Mouse (Mus musculus): ENCODE data around the gene Tti1. TPM values are rescaled to one million over a fixed set of nuclear protein-coding genes. Genes with fewer than 3 reads are reported as not detected.
"Not testable (repeated sequence)": the region's sequence is repeated elsewhere in the genome, so short reads cannot be mapped to it uniquely, and the experiment has no call there.

Tti1 gene
- 10 to 100 TPM; 22.3 to 26.4 TPM for polyA plus RNA-seq (2017; shearing (Covaris generic))

DNA sequence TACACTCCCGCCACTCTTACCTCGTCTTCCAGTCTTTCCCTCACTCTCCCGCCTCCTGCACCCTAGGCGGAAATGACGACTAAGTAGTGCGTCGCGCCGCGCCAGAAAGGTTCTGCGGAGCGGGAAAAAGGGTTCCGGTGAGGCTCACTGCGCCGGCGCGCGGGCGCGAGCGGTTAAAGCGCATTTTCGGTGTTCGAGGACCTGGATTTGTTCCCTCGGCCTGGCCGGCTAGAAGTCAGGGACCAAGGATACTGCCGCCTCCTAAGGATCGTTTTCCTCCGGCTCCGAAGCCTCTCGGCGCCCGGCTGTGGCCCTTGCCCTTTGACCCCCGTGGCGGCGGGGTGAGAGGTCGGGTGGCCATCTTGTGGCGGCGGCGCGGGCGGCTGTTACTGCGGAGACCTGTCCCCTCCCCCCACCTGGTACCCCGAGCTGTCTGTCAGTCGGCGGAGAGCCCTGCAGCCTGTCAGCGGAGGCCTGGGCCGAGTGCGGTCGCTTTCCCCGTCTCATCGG lies at the start of gene Tti1, which contains the start of gene Rprd1b:
Gene Tti1, minus strand, starts transcription at position 80 of the 510 bp plus-strand sequence.
Gene Rprd1b, plus strand, starts transcription at position 144 of the 510 bp plus-strand sequence.
- peak; percentile 85 for ATAC-seq

DNA sequence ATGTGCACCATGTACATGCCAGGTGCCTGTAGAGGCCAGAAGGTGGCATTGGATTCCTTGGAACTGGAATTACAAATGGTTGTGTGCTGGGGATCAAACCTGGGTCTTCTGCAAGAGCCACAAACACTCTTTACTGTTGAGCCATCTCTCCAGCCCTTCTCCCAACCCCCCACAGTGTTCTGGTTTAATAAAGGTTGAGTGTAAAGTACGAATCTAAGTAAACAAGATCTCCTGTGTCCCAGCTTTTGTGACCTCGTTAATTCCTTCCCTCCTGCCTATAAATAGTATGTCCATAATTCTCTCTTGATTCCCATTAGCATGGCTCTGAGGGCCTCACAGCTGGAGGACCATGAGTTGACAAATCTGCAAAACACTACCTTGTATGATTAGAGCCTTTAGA lies 49.7 kb upstream of the Tti1 start:
- ATAC-seq = no peak

DNA sequence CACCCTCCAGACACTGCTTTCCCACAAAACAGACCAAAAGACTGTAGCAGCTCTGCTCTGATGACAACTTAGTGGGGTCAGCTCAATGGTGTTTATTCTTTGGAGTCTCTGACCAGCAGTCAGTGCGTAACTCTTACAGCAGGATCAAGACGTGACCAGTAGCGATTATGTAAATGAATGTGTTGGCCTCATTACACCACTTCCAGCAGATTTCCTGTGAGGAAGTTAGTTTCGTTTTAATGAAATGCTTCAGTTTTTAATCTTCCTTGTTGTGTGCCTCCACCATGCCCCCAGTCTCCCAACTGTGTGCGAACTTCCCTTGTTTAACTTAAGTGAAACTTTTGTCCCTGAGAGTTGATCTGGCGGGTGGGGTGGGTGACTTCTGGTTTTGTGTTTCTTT lies 48.5 kb upstream of the Tti1 start:
- no peak for ATAC-seq

DNA sequence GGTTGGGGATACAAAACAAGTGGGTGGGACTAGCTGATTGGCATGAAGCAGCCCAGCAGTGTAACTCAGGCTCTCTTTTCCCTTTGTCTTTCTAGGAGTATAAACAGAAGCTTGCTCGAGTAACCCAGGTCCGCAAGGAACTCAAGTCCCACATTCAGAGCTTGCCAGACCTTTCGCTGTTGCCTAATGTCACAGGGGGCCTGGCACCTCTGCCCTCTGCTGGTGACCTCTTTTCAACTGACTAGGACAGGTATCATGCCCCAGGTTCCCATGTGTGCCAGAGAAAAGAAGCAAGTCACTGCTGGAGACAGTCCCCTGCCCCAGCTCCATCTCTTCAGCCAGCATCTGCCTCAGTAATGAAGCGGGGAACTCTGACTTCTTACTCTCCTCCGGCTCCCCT lies 46.6 kb upstream of the Tti1 start:
- no peak for ATAC-seq

DNA sequence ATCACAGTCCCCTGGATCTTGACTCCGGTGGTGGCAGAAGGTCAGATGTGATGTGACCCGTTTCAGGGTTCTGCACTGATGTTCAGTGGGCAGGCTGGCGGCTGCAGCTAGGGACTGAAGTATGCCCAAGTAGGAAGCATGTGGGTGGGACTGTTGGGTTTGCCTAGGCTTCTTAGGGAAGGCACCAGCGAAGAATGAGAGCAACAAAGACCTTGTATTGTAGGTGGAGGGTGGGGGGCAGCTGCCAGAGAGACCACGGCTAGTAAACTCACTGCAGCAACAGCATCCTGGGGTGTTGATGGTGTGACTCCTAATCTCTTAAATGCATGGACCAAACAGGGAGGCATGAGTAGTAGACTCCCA lies 43.4 kb upstream of the Tti1 start:
- ATAC-seq = no peak

DNA sequence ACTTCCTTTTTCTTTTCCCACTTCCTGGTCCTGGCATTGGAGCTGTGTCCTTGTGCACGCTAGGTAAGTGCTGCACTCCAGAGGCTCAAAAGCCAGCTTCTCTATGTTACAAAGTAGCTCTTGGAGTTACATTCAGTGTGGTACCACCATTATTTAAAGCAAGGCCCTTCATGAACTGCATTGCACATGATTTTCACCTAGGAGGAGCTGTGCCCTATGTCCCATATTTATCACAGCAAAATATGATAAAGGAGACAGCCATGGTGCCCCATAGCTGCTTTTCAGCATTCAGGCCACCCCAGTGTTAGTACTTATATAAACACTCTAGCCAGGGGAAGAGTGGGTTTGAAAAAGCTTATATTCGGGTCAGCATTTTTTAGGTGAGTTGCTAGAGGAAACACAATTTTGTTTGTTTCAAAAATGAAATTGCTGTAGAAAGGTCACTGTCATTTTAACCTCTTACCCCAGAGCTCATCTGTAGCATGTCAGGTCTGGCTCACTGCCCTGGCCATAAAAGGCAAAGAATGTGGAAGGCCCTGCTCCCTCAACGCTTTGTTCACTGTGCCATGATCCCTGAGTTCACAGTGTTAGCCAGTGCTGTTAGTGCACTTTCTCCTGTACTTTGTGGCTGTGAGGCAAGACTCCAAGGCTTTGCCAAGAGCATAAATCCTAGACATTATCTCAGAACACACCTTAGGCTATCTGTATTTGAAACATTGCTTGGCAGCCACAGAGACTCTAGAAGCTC lies 42.8 kb upstream of the Tti1 start:
- no peak for ATAC-seq

DNA sequence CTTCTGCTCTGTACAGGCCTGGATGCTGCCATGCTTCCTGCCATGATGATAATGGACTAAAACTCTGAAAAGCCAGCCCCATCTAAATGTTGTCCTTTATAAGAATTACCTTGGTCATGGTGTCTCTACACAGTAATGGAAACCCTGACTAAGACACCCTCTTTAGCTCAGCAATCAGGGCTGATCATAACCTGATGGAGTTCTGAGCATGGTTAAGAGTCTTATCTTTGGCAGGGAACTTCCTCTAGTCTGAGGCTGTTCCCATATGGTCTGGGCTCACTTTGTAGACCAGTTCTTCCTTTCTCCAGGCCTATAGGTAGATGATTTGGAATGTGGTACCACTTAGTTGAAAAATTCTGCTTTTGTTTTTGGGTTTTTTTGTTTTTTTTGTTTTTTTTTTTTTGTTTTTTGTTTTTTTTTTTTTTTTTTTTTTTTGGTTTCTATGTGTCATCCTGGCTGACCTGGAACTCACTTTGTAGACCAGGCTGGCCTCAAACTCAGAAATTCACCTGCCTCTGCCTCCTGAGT lies 40.3 kb upstream of the Tti1 start:
- ATAC-seq = no peak

DNA sequence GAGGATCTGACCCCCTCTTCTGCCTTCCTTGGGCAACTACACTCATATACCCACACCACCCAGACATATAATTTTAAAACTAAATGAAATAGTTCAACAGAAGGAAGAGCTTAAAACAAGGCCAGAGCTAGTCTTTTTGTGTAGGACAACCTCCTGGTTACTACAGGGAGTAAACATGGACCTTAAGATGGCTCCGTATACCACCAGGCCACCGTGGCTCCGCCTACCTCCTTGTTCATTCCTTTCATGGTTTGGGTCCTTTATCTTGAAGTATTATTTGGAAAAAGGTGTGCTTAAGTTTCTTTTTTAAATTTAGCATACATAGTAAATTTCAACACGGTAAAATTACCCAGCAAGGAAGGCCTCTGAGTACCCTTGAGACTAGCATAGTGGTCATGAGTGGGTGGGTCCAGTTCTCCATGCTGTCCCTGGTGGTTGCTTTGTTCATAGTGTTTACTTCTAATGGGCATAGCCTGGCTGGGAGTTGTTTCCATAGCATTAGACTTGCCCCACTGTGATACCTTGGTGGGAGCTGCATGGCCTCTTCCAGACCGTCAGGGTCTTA lies 39.1 kb upstream of the Tti1 start:
- ATAC-seq = no peak

DNA sequence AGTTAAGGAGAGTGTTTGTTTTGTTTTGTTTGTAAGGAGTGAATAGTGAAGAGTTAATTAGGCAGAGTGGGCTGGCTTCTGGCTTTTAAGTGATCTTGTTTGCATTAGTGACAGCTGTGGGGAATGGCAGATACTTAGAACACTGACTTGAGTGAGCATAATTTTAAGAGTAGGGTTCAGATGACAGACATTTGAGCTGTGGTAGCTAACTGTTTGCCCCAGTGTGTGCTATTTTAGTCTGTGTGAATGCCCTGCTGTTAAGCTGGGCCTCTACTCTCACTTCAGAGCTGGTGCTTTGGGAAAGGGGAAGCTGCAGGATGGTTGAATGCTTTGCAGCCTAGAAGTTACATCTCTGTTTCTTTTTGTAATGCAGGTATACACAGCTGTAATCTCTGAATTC lies 38.2 kb upstream of the Tti1 start:
- ATAC-seq = no peak

DNA sequence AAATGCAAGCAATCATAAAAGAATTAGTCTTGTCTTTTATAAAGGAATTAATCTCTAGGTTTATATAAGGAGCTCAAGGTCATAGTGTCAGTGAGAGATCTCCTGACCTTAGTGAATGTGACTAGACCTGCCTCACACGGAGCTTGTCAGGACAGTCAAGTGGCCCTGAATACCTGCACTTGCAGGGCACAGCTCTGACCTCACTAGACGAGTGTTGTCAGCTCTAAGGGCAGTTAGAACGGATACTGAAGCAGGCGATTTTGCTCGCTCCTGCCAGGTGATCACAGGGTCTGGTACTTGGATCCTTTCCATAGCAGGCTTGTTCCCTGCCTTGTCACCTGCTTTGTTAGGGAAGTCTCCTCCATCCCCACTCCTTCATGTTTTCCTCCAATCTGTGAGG lies 36.8 kb upstream of the Tti1 start:
- no peak for ATAC-seq

DNA sequence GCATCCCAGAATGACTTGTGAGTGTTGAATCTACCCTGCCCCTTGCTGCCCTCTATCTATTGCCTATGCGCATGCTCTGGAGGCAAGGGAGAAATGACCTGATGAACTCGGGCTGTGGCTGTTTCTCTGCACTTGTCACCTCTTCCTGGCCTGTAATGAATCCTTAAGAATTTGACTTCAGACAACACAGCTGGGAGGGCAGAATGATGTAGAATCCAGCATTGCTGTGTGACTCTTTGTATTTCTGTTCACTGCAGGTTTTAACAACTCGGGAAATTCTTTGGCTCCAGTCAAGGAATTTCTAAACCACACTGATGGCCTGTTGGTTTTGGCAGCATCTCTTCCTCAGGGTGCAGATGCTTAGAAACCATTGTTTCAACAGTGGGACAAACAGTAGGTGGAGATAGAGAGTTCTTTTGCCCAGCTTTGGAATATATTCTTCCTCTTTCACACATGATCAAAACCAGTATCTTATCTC lies 36.4 kb upstream of the Tti1 start:
- ATAC-seq = no peak

DNA sequence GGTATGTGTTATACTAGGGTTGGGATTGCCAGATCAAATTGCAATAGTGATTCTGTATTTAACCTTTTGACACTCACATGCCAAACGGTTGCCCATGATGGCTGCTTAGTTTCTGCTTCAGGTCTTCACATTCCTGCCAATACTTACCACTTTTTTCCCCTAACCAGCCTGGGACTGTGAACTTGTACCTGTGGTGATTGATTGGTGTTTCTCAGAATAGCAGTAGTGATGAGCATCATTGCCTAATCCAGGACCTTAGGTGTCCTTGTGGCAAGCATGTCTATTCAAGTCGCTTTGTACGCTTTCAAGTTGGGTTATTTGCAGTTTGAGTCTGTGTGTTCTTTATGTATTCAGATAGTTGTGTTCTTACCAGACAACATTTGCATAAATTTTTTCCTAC lies 34.8 kb upstream of the Tti1 start:
- ATAC-seq = no peak

DNA sequence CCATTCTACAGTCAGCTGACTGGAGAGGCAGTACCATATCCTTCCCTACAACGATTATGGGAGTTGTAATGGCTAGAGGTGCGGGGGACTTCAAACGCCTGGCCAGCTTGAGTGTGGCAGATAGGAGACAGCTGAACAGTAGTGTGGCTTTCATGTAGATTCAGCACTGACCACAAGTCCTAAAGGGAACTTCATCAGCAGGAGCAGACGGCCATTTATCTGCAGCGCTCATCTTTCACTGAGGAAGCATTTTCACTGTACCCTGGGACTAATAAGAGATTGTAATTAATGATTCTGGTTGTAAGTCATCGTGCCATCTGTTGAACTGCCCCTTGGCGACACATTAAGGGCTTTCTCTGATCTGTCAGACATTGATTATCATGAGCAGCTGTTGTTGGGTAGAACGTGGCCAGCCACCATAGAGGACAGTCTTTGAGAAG lies 31.5 kb upstream of the Tti1 start:
- ATAC-seq = no peak

DNA sequence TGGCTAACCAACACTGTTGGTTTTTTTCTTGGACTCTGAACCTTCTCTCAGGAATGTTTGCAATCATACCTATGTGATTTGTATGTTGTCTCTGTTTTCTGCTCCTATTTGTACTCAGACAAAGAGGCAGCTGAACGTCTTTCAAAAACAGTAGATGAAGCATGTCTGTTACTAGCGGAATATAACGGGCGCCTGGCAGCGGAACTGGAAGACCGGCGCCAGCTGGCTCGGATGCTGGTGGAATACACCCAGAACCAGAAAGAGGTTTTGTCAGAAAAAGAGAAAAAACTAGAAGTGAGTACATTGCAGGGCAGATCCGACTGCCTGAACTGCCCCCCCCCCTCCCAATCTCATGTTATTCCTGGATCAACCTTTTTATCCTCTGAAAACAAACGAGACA lies 30.3 kb upstream of the Tti1 start:
- no peak for ATAC-seq

DNA sequence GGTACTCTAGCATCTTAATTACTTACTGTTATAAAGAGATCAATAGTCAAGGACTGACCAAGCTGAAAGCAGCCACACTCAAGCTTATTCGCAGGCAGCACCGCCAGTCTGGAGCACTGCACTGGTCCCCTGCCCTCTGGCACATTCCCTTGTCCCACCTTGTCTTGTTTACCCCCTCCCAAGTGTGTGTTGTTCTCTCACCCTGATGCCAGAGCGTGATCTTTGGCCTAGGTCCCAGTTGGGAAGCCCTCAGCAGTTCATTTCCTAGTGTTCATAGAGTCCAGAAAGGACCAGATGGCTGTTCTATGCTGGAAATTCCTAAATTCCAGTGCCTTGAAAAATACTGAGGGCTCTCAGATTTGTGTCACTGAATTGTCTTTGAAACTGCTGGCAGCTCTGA lies 28.8 kb upstream of the Tti1 start:
- ATAC-seq = no peak

DNA sequence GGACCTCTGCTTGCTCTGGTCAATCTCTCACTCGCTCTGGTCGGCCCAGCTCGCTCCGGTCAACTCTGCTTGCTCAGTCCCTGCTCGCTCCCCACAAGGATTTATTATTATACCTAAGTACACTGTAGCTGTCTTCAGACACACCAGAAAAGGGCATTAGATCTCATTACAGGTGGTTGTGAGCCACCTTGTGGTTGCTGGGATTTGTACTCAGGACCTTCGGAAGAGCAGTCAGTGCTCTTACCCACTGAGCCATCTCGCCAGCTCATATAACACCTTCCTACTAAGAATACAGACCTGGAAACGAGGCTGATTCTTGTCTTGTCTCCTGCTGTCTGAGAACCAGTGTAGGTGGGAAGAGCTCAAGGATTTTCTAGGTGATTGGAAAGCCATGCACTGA lies 27.1 kb upstream of the Tti1 start:
- not testable (repeated sequence) for ATAC-seq

DNA sequence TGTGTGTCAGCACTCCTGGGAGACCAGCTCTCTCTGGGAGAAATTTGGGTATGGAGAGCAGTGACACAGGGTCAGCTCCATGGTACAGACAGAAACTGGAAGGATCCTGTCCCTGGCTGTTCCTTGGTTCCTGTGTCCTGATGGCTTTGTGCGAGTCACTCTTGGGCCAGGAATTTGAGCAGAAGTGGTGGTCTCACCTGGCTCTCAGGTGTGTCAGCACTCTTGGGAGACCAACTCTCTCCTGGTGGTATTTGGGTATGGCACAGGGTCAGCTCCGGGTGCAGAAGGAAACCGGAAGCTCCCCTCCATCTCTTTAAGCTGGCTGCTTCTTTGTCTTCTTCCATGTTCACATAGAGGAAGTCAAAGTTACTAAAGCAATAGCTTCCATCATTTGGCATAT lies 26.4 kb upstream of the Tti1 start:
- ATAC-seq = no peak

DNA sequence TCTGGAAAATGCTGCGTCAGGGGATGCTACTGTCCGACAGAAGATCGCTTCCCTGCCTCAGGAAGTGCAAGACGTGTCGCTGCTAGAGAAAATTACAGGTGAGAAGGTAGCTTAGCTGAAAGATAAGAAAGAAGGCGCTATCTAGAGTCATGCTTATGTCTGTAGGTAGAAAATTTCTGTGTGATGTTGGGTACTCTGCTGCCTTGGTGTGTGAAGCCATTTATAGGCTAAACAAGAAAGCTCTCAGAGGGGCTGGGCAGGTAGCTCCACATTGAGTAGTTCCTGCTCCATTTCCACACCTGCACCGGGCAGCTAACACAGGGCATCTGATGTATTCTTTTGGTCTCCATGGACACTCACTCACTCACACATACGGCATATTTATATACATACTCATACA lies 21.9 kb upstream of the Tti1 start:
- ATAC-seq = no peak

DNA sequence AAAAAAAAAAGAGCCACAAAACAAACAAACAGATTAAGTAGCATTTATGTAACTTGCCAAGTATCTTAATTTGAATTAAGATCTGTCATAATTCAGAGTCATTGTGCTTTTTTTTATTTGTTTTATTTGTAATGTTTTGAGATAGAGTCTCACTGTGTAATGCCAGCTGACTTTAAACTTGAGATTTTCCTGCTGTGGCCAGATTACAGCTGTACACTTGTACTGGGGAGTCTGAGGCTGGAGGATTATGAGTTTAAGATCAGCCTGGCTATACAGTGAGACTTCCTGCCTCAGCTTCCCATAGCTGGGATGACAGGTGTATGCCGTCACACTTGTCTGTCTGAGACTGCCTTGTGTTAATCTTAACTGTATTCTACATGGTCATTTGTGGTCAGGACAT lies 20.5 kb upstream of the Tti1 start:
- ATAC-seq = no peak

DNA sequence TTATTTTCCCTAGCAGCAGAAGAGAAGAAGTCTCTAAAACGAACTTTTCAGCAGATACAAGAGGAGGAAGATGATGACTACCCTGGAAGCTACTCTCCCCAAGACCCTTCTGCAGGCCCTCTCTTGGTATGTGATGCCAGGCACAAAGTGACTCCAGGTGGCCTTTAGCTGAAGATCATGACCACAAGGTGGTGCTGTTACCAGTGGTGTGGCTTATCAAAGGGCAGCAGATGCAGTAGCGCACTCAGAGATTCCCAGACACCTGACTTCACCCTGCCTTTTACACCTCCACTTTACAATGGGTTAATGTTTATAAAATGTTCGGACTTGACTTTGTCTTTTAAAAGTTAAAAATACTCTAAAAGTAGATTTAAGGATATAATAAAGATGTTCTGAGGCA lies 19.7 kb upstream of the Tti1 start:
- ATAC-seq = no peak

DNA sequence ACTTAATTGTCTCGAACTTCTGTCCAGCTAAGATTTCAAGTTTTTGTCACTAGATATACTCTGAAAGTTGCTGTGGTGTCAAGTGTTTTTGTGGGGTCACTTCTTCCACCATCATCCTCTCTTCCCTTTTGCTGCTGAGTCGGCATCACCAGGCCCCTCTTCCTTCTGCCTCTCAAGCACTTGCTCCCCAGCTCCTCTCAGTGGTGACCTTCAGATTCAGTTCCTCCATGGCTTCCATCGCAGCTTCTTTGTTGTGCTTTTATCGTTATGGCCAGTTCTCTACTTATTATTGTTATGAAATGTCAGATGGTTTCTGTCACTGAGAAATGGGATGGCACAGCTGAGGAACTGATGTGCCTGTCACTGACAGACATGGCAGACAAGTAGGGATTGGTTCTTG lies 18.0 kb upstream of the Tti1 start:
- ATAC-seq = no peak

DNA sequence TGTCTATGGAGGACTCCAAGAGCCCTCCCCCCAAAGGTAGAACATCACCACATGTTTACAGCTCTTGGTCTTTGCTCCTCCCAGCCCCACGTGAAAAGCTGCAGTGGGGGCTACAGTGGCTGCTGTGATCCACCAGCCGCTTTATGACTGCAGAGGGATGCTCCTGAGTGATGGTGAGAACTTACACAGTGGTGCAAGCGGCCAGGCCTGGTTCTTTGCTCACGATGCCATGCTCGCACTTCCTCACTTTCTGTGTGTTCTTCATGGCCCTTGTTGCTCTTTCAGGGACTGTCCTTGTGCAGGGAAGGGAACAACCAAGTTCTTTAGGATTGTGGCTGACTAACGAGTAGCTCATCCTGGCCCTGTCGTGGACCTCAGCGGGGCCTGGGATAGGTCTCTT lies 15.3 kb upstream of the Tti1 start:
- ATAC-seq = no peak

DNA sequence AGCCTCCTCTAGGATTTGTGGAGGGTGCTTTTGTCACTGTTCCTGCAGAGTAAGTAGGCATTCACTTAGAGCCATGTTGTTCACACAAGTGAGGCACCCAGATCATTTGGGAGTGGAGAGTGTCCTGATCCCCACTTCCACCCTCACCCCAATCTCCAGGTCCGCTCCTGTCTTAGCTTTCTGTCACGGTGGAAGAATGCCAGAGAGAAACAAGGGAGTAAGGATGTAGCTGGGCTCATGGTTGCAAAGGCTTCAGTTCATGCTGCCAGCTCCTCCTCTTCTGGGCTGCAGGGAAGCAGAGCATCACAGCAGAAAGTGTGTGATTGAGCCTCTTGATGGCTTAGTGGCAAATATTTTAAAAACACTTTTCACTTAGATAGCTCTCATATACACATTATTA lies 12.2 kb upstream of the Tti1 start:
- ATAC-seq = no peak

DNA sequence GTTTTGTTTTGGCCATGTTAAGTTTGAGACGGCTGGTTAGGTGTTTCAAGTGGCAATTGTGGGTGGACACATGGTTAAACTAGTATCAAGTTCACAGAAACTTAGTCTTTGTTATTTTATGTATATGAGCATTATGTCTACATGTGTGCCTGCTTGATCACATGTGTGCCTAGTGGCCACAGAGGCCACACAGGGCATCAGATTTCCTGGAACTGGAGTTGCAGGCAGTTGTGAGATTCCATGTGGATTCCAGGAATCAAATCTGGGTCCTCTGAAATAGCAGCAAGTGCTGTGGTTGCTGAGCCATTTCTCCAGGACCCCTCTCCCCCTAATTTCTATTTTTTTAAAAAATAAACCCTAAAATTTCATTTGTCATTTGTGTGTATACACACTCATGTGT lies 11.4 kb upstream of the Tti1 start:
- no peak for ATAC-seq
